Mouse (Mus musculus) liver, postnatal 0 days (tissue): ENCODE measurements at regions not wholly inside any gene's neighbourhood (a gene's known extent, or its start where the extent isn't known, plus 50 kb on each side); places are given as distances from the start of the nearest gene placed in this dataset.

Experiments used
- ATAC-seq: fragments of 200-750 bp; cut with Nextera tagmentation; 2 replicates; pipeline ENCODE4 v1.8.0; 2017; ENCODE audit warnings: mild to moderate bottlenecking, moderate library complexity
- DNase-seq: peaks from one replicate; pipeline ENCODE4 v3.0.0-alpha.2; 2016
- H3K27ac ChIP-seq: fragments of 300-500 bp; sonication (generic); 2 replicates; pipeline ENCODE4 v1.5.1; 2014; ENCODE audit warnings: antibody characterized with exemption, moderate library complexity, mild to moderate bottlenecking, low read depth
- H3K27me3 ChIP-seq: fragments of 300-500 bp; sonication (generic); 2 replicates; pipeline ENCODE4 v1.6.1; 2014; ENCODE audit warnings: low read length, control low read depth, mixed read lengths; ENCODE audit not compliant: insufficient read depth
- H3K36me3 ChIP-seq: fragments of 300-500 bp; sonication (generic); replicated peaks from 2 replicates; pipeline ENCODE4 v1.6.1; 2014; ENCODE audit warnings: mild to moderate bottlenecking, control low read depth, low read length, moderate library complexity, mixed read lengths; ENCODE audit not compliant: insufficient read depth
- H3K4me1 ChIP-seq: fragments of 300-500 bp; sonication (generic); 2 replicates; pipeline ENCODE4 v1.6.1; 2014; ENCODE audit warnings: antibody characterized with exemption, mild to moderate bottlenecking, control low read depth; ENCODE audit not compliant: insufficient read depth
- H3K4me2 ChIP-seq: fragments of 300-500 bp; sonication (generic); 2 replicates; pipeline ENCODE4 v1.6.1; 2014; ENCODE audit warnings: low read depth, mild to moderate bottlenecking, low read length, moderate library complexity, mixed read lengths
- H3K4me3 ChIP-seq: fragments of 300-500 bp; sonication (generic); 2 replicates; pipeline ENCODE4 v1.5.1; 2014; ENCODE audit warnings: low read depth, low read length
- H3K9ac ChIP-seq: fragments of 300-500 bp; sonication (generic); replicated peaks from 2 replicates; pipeline ENCODE4 v1.6.1; 2014; ENCODE audit warnings: mild to moderate bottlenecking, moderate library complexity
- H3K9me3 ChIP-seq: fragments of 300-500 bp; sonication (generic); 2 replicates; pipeline ENCODE4 v1.6.1; 2016; ENCODE audit warnings: mild to moderate bottlenecking, control low read depth, low read length, mixed read lengths
- CTCF ChIP-seq: sonication (generic); IDR thresholded peaks from 2 replicates; pipeline ENCODE4 v1.5.1; 2016; ENCODE audit warnings: antibody characterized with exemption, low read depth
- EP300 ChIP-seq: IDR thresholded peaks from 2 replicates; pipeline ENCODE4 v1.6.1; 2016; ENCODE audit warnings: antibody characterized with exemption, low read depth, mild to moderate bottlenecking
- WGBS: fragments of 180-500 bp; shearing (Covaris S2); extraction: QIAGEN DNeasy Blood & Tissue Kit; methylation state at CpG from one replicate; pipeline ENCODE4 v1.1.7; 2014; ENCODE audit not compliant: insufficient replicate concordance; 5-methylcytosine and 5-hydroxymethylcytosine counted together

DNA sequence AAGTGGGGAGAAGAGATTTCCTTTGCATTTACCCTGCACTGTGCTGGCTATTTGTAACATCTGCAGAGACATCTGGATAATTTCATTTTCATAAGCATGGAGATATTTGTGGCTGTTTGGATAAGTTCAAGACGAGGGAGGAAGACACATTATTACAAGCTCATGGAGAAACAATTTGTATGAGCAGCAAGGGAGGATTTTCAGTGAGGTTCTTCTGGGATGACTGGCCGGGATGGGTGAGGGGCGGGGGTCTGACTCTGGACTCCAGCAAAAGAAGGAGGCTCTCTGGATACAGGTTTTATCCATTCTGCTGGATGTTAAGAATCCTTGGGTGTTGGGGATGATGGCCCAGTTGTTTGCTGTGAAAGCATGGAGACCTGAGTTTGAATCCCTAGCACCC lies 246.5 kb upstream of the 9630041A04Rik start:
- H3K27me3 ChIP-seq: no peaks in the 10 kb centered on the region
- no peak for TF ChIP-seq EP300
- 69% methylated on average over 3 of the region's 3 CpGs for WGBS
- no peak overlapping the region for H3K4me2 ChIP-seq
- no peak overlapping the region for H3K4me3 ChIP-seq
- no peak overlapping the region for H3K9ac ChIP-seq
- no peaks in the 10 kb centered on the region for H3K4me1 ChIP-seq
- no peaks in the 10 kb centered on the region for H3K9me3 ChIP-seq
- no peak overlapping the region for H3K27ac ChIP-seq
- DNase-seq (no peak), ATAC-seq (no peak)
- H3K36me3 ChIP-seq: no peaks in the 10 kb centered on the region

GRCm38 (mm10) chr9:101613933-101614332 lies 247.7 kb upstream of the 9630041A04Rik start:
- TF ChIP-seq EP300 (no peak), CTCF (no peak)
- Histone ChIP-seq H3K9me3 (no peaks in the 10 kb centered on the region), H3K4me2 (no peak overlapping the region), H3K27me3 (no peaks in the 10 kb centered on the region), H3K9ac (no peak overlapping the region), H3K27ac (no peak overlapping the region), H3K4me3 (no peak overlapping the region), H3K36me3 (no peaks in the 10 kb centered on the region), H3K4me1 (no peaks in the 10 kb centered on the region)
- DNase-seq (no peak), ATAC-seq (no peak)
- WGBS: 65% methylated on average over 3 of the region's 3 CpGs

GRCm38 (mm10) chr9:101613471-101613870 lies 248.2 kb upstream of the 9630041A04Rik start:
- no peak for DNase-seq

GRCm38 (mm10) chr9:101612971-101613370 lies 248.7 kb upstream of the 9630041A04Rik start:
- H3K4me2 ChIP-seq: no peak overlapping the region
- DNase-seq: no peak
- no peak for TF ChIP-seq EP300
- TF ChIP-seq CTCF: no peak
- H3K9me3 ChIP-seq: no peaks in the 10 kb centered on the region
- H3K4me3 ChIP-seq: no peak overlapping the region
- H3K9ac ChIP-seq: no peak overlapping the region
- 59% methylated on average over 5 of the region's 5 CpGs for WGBS
- H3K27ac ChIP-seq: no peak overlapping the region
- H3K4me1 ChIP-seq: no peaks in the 10 kb centered on the region
- H3K36me3 ChIP-seq: no peaks in the 10 kb centered on the region
- ATAC-seq: no peak
- no peaks in the 10 kb centered on the region for H3K27me3 ChIP-seq

More at GRCm38 (mm10) chr9:101613471-101613870, 248.2 kb upstream of the 9630041A04Rik start:
- Histone ChIP-seq H3K9me3 (no peaks in the 10 kb centered on the region), H3K4me3 (no peak overlapping the region), H3K36me3 (no peaks in the 10 kb centered on the region), H3K9ac (no peak overlapping the region), H3K27ac (no peak overlapping the region), H3K4me1 (no peaks in the 10 kb centered on the region), H3K4me2 (no peak overlapping the region), H3K27me3 (no peaks in the 10 kb centered on the region)
- 80% methylated on average over 2 of the region's 2 CpGs for WGBS
- TF ChIP-seq EP300: no peak
- no peak for TF ChIP-seq CTCF
- ATAC-seq: no peak

- H3K9me3 ChIP-seq: no peaks in the 10 kb centered on the region
- WGBS: 71% methylated on average over 4 of the region's 4 CpGs
- no peaks in the 10 kb centered on the region for H3K27me3 ChIP-seq
- TF ChIP-seq CTCF (no peak), EP300 (no peak)
- DNase-seq (no peak), ATAC-seq (no peak)
- no peaks in the 10 kb centered on the region for H3K4me1 ChIP-seq
- H3K27ac ChIP-seq: no peak overlapping the region
- no peak overlapping the region for H3K4me2 ChIP-seq
- H3K36me3 ChIP-seq: no peaks in the 10 kb centered on the region
- H3K4me3 ChIP-seq: no peak overlapping the region
- no peak overlapping the region for H3K9ac ChIP-seq
Observed at GRCm38 (mm10) chr9:101612571-101612970, 249.1 kb upstream of the 9630041A04Rik start.

GRCm38 (mm10) chr9:101611481-101611880 lies 250.2 kb upstream of the 9630041A04Rik start:
- ATAC-seq (no peak), DNase-seq (peak; percentile 19)
- H3K27me3 ChIP-seq: no peaks in the 10 kb centered on the region
- no peak overlapping the region for H3K4me2 ChIP-seq
- no peaks in the 10 kb centered on the region for H3K9me3 ChIP-seq
- TF ChIP-seq CTCF: peak; percentile 57
- no peak for TF ChIP-seq EP300
- H3K9ac ChIP-seq: no peak overlapping the region
- H3K4me1 ChIP-seq: no peaks in the 10 kb centered on the region
- no peaks in the 10 kb centered on the region for H3K36me3 ChIP-seq
- H3K4me3 ChIP-seq: no peak overlapping the region
- H3K27ac ChIP-seq: no peak overlapping the region
- WGBS: 27% methylated on average over 3 of the region's 3 CpGs
